In the genomic region with DNA sequence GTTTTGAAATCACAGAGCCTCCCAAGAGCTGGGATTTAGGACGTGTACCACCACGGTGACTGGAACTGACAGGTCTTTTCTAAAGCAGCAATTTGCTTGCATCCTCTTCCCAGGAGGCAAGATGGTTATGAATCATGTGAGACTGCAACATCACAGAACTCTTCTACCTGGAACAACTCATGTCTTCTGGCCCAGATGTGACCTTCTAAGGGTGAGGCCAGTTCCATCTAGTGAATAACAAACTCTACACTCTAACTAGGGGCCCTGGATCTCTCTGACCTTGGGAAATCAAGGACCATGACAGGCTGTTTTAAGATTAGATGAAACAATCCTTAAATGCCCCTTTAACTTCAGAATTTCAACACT, we compare ENCODE assay signal across 7 mouse cellular contexts. TPM values are rescaled to one million over a fixed set of nuclear protein-coding genes. Genes with fewer than 3 reads are reported as not detected.
DNase-seq lines count a peak whose midpoint lies in the region; ATAC-seq lines count a peak whose summit lies in the region.

No protein-coding gene starts in this region.

- H3K36me3 ChIP-seq in megakaryocyte, embryonic 14.5 days (replicated peaks; ENCODE audit: low read length), result peaks cover 20% of the 10 kb centered on the region
- H3K36me3 ChIP-seq in liver, embryonic 13.5 days, result peaks cover 3% of the 10 kb centered on the region; the same call in 1 of the 2 replicates

- peaks cover 52% of the 10 kb centered on the region for H3K4me1 ChIP-seq in megakaryocyte, embryonic 14.5 days
- H3K4me1 ChIP-seq in liver, embryonic 13.5 days (replicated peaks), result peaks cover 31% of the 10 kb centered on the region

- 61% methylated on average over 2 of the region's 2 CpGs for WGBS in liver, embryonic 13.5 days (ENCODE audit: insufficient replicate concordance)

- ATAC-seq in megakaryocyte, adult 5-6 weeks (ENCODE audit: poor library complexity, severe bottlenecking), result no peak
- ATAC-seq in liver, embryonic 13.5 days (ENCODE audit: low read depth), result no peak

- no peak overlapping the region for H3K9ac ChIP-seq in liver, embryonic 13.5 days

- H3K27ac ChIP-seq in liver, embryonic 13.5 days, result no peak overlapping the region

- H3K27me3 ChIP-seq in megakaryocyte, embryonic 14.5 days (replicated peaks), result no peaks in the 10 kb centered on the region
- H3K27me3 ChIP-seq in liver, embryonic 13.5 days, result no peaks in the 10 kb centered on the region

- DNase-seq in heart, postnatal 4 days, result peak; percentile 15
- no peak for DNase-seq in liver, embryonic 13.5 days
- DNase-seq in right cerebral cortex, postnatal 36 days (ENCODE audit: low spot score in 2 of 2), result no peak
- DNase-seq in right cerebral cortex, postnatal 10 days (ENCODE audit: low spot score in 2 of 2), result no peak
- DNase-seq in spleen, postnatal 4 days (ENCODE audit: low spot score in 2 of 2), result no peak

- peak overlapping the region; percentile 70 for H3K4me3 ChIP-seq in megakaryocyte, embryonic 14.5 days (replicated peaks)
- no peak overlapping the region for H3K4me3 ChIP-seq in liver, embryonic 13.5 days (replicated peaks)

- no peaks in the 10 kb centered on the region for H3K9me3 ChIP-seq in megakaryocyte, embryonic 14.5 days
- H3K9me3 ChIP-seq in liver, embryonic 13.5 days (replicated peaks), result no peaks in the 10 kb centered on the region

- H3K4me2 ChIP-seq in liver, embryonic 13.5 days, result peak overlapping the region; percentile 35; the same call in 1 of the 2 replicates

RNA-seq across cellular contexts. Expression of a gene that starts 1.9 kb away (rescaled TPM):
- 0.32 TPM in 1 of 2 replicates, not detected in the other for polyA plus RNA-seq in megakaryocyte, embryonic 14.5 days (2012; ENCODE audit: insufficient read depth, low replicate concordance)
- 3.6 and 4.5 TPM in 2 replicates for total RNA-seq in megakaryocyte, adult 5-6 weeks (2015)
- 4.1 and 9.8 TPM in 2 replicates for total RNA-seq in megakaryocyte, adult 5-6 weeks (2017)
- total RNA-seq in heart, postnatal 4 days (2021), result 1 to 10 TPM; 7.9 to 8.9 TPM
- polyA plus RNA-seq in liver, embryonic 13.5 days (2015; fragmentation: Nextera tagmentation; extraction: Ambion mirVana), result 1.5 and 2.4 TPM in 2 replicates

RNA-seq across cellular contexts. Expression of a gene that starts 2.1 kb away (rescaled TPM):
- polyA plus RNA-seq in megakaryocyte, embryonic 14.5 days (2012; ENCODE audit: insufficient read depth, low replicate concordance), result 1.1 and 13.0 TPM in 2 replicates
- 139 and 142 TPM in 2 replicates for total RNA-seq in megakaryocyte, adult 5-6 weeks (2015)
- 69.3 and 90.9 TPM in 2 replicates for total RNA-seq in megakaryocyte, adult 5-6 weeks (2017)
- 1,000 to 10,000 TPM; 1,804 to 1,839 TPM for total RNA-seq in heart, postnatal 4 days (2021)
- 176 and 184 TPM in 2 replicates for polyA plus RNA-seq in liver, embryonic 13.5 days (2015; fragmentation: Nextera tagmentation; extraction: Ambion mirVana)

Comparison
In these comparisons a context has a peak if more than half of its experiments do, and no peak if none do; other contexts are left out.
1. RNA of a gene that starts 2.1 kb away (total RNA-seq): 1,804 to 1,839 TPM in heart, postnatal 4 days; 69.3 to 142 TPM in megakaryocyte, adult 5-6 weeks; every median in the first group is over 10 times any median in the second.